Mouse (Mus musculus) mouse trophoblast stem cell (cell line): ENCODE measurements around the gene Mat2a.
"Not testable (repeated sequence)": the region's sequence is repeated elsewhere in the genome, so short reads cannot be mapped to it uniquely, and the experiment has no call there.

Experiments
- in situ Hi-C, 2 experiments: fragments of 300-500 bp; cut with MseI, MboI; formaldehyde crosslinking; loops; 2 replicates in 1 of 2; 3 replicates in 1 of 2; pipeline ENCODE4 v1.15.1; 2025

Gene Mat2a

DNA sequence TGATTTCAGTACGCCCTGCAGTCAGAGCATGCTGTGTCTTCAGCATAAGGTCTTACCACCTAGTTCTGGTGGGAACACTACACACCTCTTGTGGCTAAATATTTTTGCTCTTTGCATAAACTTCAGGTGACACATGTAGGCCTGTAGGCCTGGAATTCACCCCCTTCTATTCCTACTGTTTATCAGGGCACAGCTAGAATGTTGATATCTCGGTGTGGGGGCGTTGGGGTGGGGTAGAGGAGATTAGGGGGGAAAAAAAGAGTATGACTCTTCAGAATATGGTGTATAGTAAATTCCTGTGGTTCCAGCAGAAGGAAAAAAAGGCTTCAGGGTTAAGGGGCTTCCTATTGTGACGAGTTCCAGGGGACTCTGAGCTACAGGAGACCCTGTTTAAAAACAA, 17.2 kb upstream of the Mat2a start:
- in situ Hi-C loops: no loop called here

DNA sequence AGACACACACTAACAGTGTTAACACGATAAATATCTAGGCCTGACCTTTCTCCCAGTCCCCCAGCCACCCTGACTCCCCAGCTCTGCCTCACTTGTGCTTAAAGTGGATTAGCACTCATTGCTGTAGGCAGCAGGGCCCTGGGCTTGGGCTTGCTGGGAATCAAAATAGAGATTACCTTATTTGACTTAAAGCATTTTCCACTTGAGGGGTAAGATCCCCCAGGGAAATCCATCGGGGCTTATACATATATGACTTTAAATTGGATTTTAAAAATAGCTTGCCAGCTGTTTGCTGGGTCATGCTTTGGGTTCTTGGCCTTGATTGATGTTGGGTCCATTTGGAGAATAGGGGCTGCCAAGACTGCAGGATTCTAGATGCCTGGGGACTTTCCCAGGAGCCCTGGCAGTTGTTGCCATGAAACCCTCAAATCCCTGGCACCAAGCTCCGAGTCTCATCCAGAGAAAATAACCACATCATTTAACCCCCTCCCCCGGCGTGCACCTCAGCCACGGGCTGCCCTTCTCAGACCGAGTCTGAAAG, 15.5 kb upstream of the Mat2a start:
- in situ Hi-C loops: no loop called here

GRCm38 (mm10) chr6:72454072-72454746, 14.9 kb upstream of the Mat2a start:
- in situ Hi-C loops: no loop called here

DNA sequence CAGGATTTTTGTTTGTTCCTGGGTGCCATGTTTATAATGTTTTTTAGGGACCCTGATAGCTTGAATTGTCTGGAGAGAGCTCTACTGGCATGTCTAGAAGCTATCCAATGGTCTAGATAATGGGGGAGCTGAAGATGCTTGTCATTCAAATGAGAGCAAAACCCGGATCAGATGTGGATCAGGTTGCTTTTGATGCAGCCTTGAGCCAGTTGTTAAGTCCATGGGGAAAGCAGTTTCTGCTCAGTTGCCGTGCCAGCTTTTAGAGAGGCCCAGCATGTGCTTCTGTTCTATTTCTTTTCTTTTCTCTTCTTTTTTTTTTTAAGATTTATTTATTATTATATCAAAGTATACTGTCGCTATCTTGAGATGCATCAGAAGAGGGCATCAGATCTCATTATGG, 14.2 kb upstream of the Mat2a start:
- in situ Hi-C loops: no loop called here

DNA sequence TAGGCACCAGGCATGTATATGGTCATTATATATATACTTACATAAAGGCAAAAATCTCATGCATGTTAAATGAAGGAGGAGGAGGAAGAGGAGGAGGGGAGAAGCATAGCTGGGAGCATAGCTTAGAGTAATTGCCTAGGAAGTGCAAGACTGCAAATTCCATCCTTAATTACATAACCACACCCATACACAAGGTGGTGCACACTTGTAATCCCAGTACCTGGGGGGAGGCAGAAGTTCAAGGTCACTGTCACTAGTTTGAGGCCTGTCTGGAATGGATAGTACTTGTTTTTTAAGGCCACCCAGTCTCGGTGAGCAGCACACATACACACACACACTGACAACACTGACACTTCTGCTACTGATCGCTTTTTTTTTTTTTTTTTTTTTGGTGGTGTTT, 13.0 kb upstream of the Mat2a start:
- in situ Hi-C loops: no loop called here

DNA sequence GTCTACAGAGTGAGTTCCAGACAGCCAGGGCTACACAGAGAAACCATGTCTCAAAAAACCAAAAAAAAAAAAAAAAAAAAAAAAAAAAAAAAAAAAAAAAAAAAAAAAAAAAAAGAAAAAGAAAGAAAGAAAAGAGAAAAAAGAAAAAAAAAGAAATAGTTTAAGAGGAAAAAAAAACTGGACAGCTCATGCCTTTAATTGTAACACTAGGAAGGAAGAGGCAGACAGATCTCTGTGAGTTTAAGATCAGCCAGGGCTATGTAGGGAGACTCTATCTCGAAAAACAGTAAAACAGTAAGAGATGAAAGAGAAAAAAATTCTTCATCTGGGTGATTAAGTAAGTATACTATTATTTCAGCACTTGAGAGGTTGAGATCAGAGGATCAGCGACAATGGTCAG, 12.4 kb upstream of the Mat2a start:
- in situ Hi-C loops: not testable (repeated sequence)

GRCm38 (mm10) chr6:72447487-72447886, 8.1 kb upstream of the Mat2a start:
- in situ Hi-C loops: no loop called here

GRCm38 (mm10) chr6:72445011-72445410, 5.7 kb upstream of the Mat2a start:
- in situ Hi-C loops: no loop called here

- in situ Hi-C loops: no loop called here
Observed at GRCm38 (mm10) chr6:72442921-72443604, 3.7 kb upstream of the Mat2a start.

- in situ Hi-C loops: no loop called here
Observed at GRCm38 (mm10) chr6:72440186-72440990, 1.0 kb upstream of the Mat2a start.

DNA sequence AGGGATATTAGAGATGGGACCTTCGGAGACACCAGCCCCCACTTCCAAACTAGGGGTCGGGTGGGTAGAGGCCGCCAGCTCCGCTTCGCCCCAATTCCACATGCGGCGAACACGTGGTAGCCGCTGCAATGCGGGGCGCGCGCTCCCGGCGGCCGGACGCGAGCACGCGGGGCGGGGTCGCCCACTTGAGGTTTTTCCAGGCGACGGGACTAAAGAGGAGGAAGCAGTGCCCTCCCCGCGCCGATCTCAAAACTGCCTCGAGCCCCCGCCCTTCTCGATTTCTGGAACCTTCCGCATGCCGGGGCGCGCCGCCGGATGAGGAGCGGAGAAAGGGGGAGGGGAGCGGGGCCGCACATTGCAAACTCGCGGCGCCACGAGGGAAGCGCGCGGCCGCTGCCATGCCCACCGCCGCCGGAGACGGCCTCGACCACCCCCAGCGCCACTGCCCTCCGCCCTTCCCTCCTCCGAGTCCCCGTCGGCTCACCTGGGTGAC, 450 bp downstream of the Mat2a start:
- in situ Hi-C loops: no loop called here

GRCm38 (mm10) chr6:72438226-72438625, 1.1 kb downstream of the Mat2a start:
- in situ Hi-C loops: no loop called here

DNA sequence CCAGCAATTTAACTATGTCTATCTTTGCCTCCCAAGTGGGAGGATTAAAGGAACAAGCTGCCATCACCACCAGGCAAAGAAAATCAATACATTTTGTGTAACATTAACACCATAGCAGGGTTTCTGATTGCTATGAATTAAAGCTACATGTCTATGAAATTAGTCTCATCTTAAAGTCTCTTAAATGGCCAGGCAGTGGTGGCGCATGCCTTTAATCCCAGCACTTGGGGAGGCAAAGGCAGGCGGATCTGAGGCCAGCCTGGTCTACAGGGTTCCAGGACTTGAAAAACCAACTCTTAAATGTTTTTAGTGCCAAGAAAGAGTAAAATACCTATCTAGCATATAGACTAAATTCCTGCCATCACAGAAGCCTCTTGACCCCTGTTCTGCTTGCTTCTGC, 7.2 kb downstream of the Mat2a start:
- in situ Hi-C loops: no loop called here

- in situ Hi-C loops: no loop called here
Observed at GRCm38 (mm10) chr6:72430989-72431921, 8.1 kb downstream of the Mat2a start.

DNA sequence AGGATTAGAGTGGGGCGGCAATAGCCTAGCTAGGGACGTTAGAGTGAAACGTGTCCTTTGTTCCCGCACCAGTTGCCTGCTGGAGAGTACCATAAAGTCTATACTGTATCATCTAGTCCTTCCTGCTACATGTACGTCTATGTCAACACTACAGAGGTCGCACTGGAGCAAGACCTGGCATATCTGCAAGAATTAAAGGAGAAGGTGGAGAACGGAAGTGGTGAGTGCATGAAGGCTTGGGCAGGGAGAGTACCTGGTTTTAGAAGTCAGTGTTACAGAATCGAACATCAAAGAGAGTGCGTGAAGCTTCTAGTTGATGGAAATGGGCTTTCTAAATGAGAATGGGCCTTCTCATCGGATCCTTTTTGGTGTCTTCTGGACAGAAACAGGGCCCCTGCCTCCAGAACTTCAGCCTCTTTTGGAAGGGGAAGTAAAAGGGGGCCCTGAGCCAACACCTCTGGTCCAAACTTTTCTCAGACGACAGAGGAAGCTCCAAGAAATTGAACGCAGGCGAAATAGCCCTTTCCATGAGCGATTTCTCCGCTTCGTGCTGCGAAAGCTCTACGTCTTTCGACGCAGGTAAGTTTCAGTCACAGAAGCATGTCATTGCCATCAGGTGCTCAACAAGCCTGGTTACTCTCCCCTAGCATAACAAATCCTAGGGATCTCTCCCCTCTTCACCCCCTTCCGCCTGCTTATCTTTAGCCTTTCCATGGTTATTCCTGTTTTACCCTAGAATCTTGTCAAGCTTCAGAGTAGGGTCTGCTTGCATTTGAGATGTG, 10.1 kb downstream of the Mat2a start:
- in situ Hi-C loops: loop anchor here (5.0 kb wide), 1 partner anchor 108 kb away; no protein-coding TSS in a partner anchor

DNA sequence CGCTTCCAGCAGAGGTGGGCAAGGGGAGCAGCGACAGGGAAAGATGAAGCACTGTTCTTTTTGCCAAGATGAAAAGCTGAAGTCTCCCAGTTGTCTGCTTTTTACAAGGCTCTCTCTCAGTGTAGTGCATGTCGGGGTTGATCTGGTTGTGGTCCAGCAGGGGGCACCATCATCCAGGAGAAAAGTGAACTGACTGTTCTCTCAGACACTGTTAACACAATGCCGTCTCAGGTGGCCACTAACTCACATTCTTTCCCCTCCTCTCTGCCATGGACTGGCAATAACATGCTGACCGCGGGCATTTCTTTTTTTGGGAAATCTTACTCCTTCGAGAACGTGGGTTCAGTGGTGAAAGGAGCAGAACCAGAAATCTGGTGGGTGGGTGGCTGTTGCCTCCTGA, 11.3 kb downstream of the Mat2a start:
- in situ Hi-C loops: loop anchor here (5.0 kb wide), 1 partner anchor 109 kb away; no protein-coding TSS in a partner anchor

DNA sequence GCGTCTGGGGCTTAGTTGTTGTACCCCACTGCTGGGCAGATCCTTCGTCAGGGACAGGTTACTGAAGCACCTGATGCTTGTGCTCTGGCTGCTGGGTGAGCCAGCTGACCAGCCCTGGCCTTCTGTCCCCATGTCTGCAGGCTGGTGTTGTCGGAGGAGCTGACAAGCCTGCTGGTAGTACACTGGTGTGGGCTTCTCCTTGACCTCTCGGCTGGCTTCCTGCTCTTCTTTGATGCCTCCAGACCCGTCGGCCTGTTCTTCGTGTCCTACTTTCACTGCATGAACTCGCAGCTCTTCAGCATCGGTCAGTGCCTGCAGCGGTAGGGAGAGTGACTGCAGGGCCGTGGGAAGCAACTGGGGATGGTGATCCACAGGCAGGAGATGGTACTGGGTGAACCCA, 13.7 kb downstream of the Mat2a start:
- in situ Hi-C loops: loop anchor here (5.0 kb wide), 1 partner anchor 112 kb away; no protein-coding TSS in a partner anchor

- in situ Hi-C loops: no loop called here
Observed at GRCm38 (mm10) chr6:72420901-72421300, 18.5 kb downstream of the Mat2a start.

DNA sequence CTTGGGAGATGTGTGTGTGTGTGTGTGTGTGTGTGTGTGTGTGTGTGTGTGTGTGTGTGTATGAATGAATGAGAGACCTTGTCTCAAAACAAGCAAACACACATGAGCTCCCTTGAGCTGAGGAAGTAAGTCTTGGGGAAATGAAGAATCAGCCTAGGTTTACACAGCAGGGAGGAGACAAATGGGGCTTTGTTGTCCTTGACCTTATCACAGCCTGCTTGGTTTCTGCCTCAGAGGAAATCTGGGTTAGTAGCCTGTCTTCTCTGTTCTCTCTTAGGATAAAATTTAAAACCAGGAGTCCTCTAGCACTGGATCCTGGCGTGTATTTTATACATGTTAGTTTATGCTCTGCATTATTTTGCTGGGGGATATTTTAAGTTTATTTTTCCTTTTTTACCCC, 19.6 kb downstream of the Mat2a start:
- in situ Hi-C loops: no loop called here

DNA sequence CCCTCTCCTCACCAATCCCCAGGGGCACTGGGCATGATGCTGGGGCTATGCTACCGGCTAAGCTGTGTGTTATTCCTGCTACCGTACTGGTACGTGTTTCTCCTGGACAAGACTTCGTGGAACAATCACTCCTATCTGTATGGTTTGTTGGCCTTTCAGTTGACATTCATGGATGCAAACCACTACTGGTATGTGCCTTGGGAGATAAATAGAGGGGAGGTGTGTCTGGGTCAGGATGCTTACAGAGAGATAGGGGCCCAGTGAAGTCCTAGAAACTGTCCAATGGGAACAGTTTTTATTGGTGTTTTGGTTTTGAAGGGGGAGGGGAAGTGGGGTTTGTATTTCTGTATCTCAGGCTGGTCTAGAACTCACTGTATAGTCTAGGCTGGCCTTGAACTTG, 21.1 kb downstream of the Mat2a start:
- in situ Hi-C loops: no loop called here
